Mouse (Mus musculus): ENCODE results near the gene Tex29.

- TF ChIP-seq CTCF (IDR thresholded peaks at IDR 0.05 in 2 of 3, conservative IDR thresholded peaks at IDR 0.05 in 1 of 3; ENCODE audit: control insufficient read depth in 1 of 3, insufficient read depth in 1 of 3, low read depth in 2 of 3, low read length in 3 of 3, poor library complexity in 1 of 3, severe bottlenecking in 1 of 3) (no peak), E2F4 (IDR thresholded peaks at IDR 0.05; ENCODE audit: borderline replicate concordance, low read depth, low read length) (no peak), POLR2A (IDR thresholded peaks at IDR 0.05; ENCODE audit: control insufficient read depth in 1 of 2, insufficient read depth in 1 of 2, low read depth in 1 of 2, low read length in 2 of 2, poor library complexity in 1 of 2) (no peak), RCOR1 (IDR thresholded peaks at IDR 0.05; ENCODE audit: low read depth, low read length) (no peak), GATA1 (IDR thresholded peaks at IDR 0.05; ENCODE audit: low read depth, low read length) (no peak), NELFE (IDR thresholded peaks at IDR 0.05; ENCODE audit: low read depth, low read length) (no peak), ETS1 (IDR thresholded peaks at IDR 0.05; ENCODE audit: low read depth, low read length) (no peak), JUND (IDR thresholded peaks at IDR 0.05; ENCODE audit: low read depth, low read length) (no peak), NRF1 (IDR thresholded peaks at IDR 0.05; ENCODE audit: insufficient read depth, low read depth, low read length, poor library complexity, severe bottlenecking) (no peak)
Observed at GRCm38 (mm10) chr8:11800481-11800880, 39.8 kb upstream of the Tex29 start.

All from MEL (cell line).